Mouse (Mus musculus): Measurements from ENCODE around the gene Tmem150c. TPM values are rescaled to one million over a fixed set of nuclear protein-coding genes. Genes with fewer than 3 reads are reported as not detected.

The Tmem150c gene
- total RNA-seq, 2 experiments from 2014 or later = 26.9 to 28.7 TPM

DNA sequence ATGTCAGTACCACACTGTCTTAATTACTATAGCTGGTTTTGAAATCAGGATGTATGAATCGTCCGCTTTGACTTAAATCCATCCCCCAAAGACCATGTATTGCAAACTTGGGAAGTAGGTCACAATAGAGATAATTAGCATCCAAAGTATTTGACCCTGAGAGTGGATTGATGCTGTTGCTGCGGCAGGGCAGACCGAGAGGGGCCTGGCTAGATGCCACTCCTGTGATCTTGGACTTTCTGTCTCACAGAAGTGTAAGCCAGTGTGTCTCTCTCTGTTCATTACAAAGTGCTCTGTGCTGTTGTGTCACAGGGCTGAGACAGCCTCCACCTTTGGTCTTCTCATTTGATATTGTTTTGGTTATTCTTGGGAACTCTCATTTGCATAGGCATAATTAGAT is 12.5 kb upstream of the Tmem150c start:
- no peak for DNase-seq (ENCODE audit: low spot score in 2 of 2)

DNA sequence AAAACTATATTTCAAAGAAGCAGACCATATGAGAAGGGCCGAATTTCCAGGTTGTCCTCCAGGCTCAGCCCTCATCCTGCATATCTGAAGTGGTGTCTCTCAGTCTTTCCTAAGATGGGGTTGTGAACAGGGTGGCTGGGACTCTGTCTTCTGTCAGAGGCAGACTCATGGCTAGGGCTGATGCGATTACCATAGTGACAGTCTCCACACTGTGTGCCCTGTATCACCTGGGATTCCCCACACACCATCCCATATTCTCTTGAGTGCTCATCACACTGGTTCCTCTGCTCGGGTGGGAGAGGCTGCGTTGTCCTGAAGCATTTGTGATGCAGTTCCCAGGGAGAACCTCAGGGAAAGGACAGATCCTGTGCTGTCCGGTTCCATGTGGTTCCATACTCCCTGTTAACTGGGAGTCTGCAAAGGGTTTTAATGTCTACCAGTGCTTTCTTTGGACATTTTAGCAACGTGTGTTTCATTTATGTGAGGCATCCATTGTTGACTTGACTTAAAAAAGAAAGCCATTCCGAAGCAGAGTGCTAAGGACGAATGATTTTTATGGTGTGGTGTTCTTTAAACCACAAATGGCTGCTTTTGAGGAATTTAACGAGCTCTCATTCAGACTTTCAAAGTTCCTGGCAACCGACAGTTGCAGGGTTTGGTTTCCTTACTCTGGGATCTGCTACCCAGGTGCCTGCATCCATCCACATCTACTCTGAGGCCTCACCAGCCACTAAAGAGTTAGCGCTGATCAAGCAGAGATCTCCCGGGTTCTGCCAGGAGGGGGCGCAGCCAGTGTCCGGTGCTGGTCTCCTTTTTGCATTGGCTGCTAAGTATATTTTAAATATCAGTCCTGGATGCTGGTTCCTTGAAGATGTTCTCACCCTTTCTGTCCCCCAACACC is 7.2 kb upstream of the Tmem150c start:
- peak; percentile 22 to 35 for DNase-seq (ENCODE audit: low spot score in 2 of 2)

DNA sequence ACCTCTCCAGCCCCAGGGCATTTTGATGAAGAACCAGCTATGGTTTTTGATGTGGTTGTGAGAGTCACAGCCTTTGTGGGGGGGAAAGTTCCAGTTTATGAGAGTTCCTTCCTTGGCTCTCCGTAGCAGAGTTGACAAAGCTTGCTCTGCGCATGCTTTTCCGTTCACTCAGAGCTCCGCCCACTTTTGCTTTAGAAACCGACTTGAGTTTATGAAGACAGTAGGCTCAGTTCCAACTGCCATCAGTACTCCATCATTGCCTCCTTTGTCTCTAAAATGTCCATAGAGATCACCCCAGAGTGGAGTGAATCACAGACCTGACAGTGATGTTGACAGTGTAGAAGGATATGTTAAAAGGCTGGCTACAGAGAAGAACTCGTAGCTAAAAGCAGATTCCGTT is 3.8 kb upstream of the Tmem150c start:
- DNase-seq (ENCODE audit: low spot score in 2 of 2) = no peak

DNA sequence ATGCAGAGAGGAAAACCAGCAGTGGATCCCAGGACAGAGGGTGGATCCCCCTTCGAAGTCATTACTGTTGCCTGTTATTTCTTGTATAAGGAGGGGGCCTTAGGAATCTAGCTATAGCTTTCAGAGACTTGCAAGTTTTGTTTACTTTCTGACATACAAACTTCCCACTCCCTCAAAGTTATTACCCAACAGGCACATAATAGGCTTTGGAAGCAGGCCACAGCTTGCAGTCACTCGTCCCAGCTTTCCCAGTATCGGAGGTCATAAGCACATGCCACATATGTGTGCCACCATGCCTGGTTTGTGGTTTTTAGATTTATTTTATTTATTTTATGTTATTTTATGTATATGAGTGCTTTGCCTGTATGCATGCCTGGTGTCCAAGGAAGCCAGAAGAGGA is 3.2 kb upstream of the Tmem150c start:
- DNase-seq (ENCODE audit: low spot score in 2 of 2) = no peak

DNA sequence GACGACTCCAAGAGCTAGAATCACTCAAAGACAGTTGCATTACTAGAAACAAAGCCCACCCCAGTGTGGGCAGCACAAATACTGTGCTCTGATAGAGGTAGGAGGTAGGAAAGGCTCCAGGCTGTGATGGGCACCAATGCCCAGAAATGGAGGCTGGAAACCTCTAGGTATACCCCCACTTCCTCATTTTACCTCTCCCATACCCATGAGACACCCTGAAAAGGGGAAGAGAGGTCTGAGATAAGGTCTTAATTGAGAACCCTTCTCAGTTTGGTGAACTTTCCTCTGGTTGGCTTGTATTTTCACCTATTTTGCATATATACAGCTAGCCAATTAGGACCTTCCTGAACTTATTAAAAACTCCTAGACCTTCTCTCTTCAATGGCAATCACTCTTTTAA is 2.4 kb upstream of the Tmem150c start:
- no peak for DNase-seq (ENCODE audit: low spot score in 2 of 2)

- peak in 1 of 2 experiments; percentile 23 for DNase-seq (ENCODE audit: low spot score in 2 of 2)
Measured at GRCm38 (mm10) chr5:100158791-100159637, 594 bp downstream of the Tmem150c start.

- DNase-seq (ENCODE audit: low spot score in 2 of 2) = no peak
Measured at GRCm38 (mm10) chr5:100158301-100158700, 1.3 kb downstream of the Tmem150c start.

DNA sequence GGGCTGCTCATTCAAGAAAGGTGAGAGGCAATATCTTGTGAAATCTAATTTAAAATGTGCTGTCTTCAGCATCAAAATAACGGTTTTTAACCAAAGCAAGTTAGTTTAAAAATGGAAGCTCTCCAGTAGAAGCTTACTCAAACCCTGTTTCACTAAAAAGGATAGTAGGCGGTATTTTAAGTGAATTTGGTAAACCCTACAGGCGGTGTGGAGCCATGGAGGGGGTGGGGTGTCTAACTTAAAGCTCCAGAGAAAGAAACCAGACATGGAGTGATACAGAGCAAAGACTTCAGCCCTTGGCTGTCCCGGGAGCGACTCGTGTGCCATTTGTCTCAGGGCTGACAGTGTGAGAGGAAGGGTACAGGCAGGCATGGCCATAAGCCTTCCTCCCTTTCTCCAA is 4.0 kb downstream of the Tmem150c start:
- DNase-seq (ENCODE audit: low spot score in 2 of 2) = no peak

DNA sequence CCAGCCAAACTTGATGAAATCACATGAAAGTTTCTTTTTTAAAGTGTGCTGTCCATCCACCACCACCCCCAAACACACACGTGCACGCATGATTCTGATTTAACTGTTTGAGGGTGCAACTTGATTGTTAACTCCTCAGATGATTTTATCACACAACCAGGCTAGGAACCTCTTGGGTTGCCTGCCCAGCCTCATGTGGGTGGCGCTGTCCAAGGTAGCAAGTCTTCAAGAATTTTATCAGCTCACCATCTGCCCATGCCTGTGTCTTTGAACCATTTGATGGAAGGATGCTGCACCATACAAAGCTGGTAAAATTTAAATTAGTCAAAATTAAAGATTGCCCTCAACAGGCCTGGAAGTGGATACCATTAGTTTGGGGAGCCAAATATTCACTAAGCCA is 9.6 kb downstream of the Tmem150c start:
- no peak for DNase-seq (ENCODE audit: low spot score in 2 of 2)

- no peak for DNase-seq (ENCODE audit: low spot score in 2 of 2)
Measured at GRCm38 (mm10) chr5:100144836-100145235, 14.8 kb downstream of the Tmem150c start.

DNA sequence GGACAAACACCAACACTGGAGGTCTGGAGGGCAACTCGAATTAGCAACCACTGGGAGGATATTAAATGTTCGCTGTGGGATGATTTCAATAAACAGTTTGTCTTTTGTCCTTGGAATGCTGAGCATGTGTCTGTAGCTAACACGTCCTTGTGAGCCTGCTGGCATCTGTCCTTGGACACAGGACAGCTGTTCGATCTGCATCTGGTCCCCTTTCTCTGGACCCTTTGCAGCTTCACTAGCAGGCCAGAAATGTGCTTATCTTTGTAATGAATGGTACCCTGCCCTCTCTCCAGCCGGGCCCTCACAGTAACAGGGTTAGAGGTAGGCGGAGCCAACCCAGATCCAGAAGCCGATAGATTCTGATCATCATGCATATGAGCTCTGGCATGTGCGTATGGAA is 32.3 kb downstream of the Tmem150c start:
- DNase-seq (ENCODE audit: low spot score in 2 of 2) = no peak

GRCm38 (mm10) chr5:100125409-100126123 is 34.0 kb downstream of the Tmem150c start:
- DNase-seq (ENCODE audit: low spot score in 2 of 2) = no peak

DNA sequence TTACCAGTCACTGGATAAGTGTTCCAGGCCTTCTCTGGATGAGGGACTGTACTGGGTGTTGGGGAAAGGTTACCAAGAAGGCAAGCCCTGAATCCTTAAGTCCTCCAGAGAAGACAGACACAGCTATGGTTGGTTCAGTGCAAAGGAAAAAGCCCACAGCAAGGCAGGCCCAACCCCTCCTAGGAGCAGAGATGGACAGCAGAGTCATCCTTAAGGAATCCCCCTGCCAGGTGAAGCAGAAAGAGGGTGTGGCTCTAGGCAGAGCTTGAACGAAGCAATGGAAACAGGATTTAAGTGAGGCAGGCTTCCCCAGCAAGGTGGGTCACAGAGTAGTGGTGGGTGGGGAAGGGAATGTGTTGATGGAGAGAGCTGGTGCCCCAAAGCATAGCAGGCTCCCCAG is 35.1 kb downstream of the Tmem150c start:
- no peak for DNase-seq (ENCODE audit: low spot score in 2 of 2)

GRCm38 (mm10) chr5:100123283-100123682 is 36.3 kb downstream of the Tmem150c start:
- DNase-seq (ENCODE audit: low spot score in 2 of 2) = no peak

DNA sequence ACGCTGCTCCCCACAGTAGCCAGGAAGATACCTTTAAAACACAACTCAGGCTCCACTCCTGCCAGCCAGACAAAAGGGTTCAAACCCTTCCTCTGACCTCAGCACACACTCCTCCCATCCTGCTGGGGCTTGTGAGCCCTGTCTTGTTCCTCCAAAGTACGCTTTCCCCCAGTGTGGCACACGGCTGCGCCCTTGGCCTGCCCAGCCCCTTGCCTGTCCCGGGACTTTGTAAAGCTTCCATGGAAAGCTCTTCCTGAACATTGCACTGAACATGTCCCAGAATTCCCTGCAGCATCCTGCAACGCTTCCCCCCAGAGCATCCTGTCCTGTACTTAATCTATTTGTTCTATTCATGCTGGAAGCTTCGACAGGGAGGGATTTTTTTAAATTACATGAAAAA is 38.4 kb downstream of the Tmem150c start:
- DNase-seq (ENCODE audit: low spot score in 2 of 2) = no peak

- no peak for DNase-seq (ENCODE audit: low spot score in 2 of 2)
Measured at GRCm38 (mm10) chr5:100120711-100121141, 38.9 kb downstream of the Tmem150c start.

GRCm38 (mm10) chr5:100119331-100119730 is 40.3 kb downstream of the Tmem150c start:
- no peak for DNase-seq (ENCODE audit: low spot score in 2 of 2)

DNA sequence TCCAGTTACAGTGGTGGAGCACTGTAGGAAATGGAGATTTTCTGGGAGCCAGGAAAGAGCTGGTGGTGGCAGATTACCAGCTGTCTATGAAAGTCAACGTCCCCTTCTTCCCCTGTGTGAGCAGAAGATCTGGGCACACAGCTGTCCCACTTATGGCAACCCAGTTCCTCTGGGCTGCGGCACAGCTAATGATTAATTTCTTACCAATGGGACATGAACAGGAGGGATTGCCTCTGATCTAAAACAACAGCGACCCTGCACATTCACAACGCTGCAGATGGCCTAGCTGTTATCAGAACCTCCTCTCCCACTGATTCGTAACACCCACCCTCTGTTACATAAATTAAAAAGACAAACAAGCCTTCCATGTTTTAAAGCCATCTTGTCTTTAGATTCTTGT is 46.2 kb downstream of the Tmem150c start:
- DNase-seq (ENCODE audit: low spot score in 2 of 2) = no peak

DNA sequence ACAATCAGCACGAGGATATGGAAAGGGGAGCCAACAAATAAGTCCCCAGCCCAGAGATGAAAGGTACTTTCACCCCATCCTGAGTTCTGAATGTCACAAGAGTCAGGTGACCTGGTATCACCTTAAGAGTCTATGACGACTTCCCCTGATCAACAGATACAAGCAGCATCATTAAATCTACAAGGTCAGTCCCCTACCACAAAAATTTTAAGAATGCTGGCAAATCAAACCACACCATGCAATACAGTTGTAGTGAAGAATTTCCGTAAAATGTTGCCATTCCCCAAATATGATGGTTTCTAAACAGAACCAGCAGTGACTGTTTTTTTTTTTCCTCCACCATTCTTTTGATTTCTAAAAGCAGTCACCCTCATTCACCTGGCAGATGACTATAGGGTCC is 49.0 kb downstream of the Tmem150c start:
- no peak for DNase-seq (ENCODE audit: low spot score in 2 of 2)

DNA sequence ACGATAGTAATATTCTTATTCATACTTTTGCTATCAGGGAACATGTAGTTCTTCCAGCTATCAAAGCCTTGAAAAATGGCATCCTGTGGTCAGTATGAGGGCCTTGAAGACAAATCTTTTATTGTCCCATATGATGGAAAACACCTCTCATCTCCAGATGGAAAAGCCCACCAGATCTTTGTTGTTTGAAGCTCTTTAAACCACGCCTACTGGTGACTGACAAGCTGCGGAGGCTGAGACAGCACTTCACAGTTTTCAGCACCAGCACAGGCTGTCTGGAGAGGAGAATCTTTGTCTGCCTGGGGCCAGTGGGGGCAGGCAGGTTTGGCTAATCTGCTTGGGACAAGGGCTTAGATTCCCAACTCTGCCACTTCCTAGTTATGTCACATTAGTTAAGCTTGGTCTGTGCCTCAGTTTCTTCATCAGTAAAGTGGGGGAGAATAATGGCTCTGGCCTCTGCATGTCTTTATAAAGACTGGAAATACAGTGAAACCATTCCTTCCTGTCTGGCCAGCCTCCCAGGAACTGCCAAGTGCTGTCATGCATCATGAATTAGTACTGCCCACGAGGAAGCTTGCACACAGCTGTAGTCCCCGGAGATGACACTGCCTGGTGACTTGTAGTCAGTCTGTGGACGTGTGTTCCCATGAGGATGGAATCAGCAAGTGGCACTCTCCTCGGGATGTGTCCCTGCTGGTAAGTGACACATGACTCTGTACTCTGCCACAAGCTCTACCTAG is 49.9 kb downstream of the Tmem150c start:
- no peak for DNase-seq (ENCODE audit: low spot score in 2 of 2)

DNA sequence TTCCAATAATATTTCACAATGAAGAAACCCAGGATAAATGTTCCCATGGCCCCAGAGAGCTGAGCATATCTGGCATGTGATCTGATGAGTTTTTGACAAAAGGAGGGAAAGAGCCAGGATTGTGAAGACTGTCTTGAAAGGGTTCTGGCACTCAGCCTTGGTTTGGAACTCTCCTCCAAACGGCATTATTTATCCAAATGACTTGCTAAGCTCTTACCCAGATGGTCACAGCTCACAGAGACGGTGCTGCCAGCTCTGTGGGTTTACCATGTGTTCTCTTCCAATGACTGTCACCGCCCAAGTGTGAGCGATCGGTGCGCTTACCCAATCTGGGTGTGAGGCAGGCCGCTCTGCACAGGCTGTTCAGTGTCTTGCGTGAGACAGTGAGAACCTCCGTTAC is 50.7 kb downstream of the Tmem150c start:
- DNase-seq (ENCODE audit: low spot score in 2 of 2) = no peak

Data from adrenal gland, postnatal 4 days (tissue).